Mouse (Mus musculus): ENCODE measurements at regions not wholly inside any gene's neighbourhood (a gene's known extent, or its start where the extent isn't known, plus 50 kb on each side); places are given as distances from the start of the nearest gene placed in this dataset.

GRCm38 (mm10) chr14:105417967-105418366, 159.6 kb downstream of the Ndfip2 start:
- TF ChIP-seq CTCF (IDR thresholded peaks at IDR 0.05; ENCODE audit: borderline replicate concordance, insufficient read depth, low read length) = no peak
- no peak for TF ChIP-seq POLR2A (IDR thresholded peaks at IDR 0.05; ENCODE audit: low read depth, low read length)

All from embryonic fibroblast, embryonic 13.5 days (primary cell).